Mouse (Mus musculus): ENCODE measurements around the gene Foxi1.

GRCm38 (mm10) chr11:34158916-34159315, 49.0 kb downstream of the Foxi1 start:
- TF ChIP-seq CTCF (IDR thresholded peaks at IDR 0.05; ENCODE audit: low read depth), result no peak
- no peak for TF ChIP-seq EP300 (IDR thresholded peaks at IDR 0.05; ENCODE audit: low read depth)

Data from liver, postnatal 0 days (tissue).